Mouse (Mus musculus): ENCODE data around the gene Tha1. TPM values are rescaled to one million over a fixed set of nuclear protein-coding genes. Genes with fewer than 3 reads are reported as not detected.
A peak's percentile ranks its signal among the peaks of the same experiment; 100 is the strongest.

Tha1 gene
- polyA plus RNA-seq, 1 experiment from 2014 or later, result 3.2 TPM

DNA sequence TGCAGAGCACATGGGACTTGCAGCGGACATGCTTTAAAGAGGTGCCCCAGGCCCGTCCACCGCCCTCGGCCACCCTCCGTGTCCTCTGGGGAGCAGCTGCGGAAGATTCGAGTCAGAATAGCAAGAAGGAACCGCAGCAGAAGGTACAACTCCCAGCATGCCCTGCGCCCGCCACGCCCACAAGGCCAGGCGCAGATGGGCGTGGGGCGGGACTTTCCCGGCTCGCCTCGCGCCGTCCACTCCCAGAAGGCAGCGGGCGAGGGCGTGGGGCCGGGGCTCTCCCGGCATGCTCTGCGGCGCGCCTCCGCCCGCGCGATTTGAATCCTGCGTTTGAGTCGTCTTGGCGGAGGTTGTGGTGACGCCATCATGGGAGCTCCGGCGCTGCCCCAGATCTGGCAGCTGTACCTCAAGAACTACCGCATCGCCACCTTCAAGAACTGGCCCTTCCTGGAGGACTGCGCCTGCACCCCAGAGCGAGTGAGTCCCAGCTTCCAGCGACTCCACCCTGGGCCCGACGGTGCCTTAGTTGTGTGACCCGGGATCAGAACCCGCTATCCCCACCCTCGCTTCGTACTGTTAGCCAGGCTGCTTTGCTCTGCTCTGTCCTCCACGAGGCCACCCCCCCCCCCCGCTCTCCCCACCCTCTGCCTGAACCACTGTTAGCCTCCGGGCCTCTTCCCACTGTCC is 24.2 kb downstream of the Tha1 start, which contains the start of gene Birc5:
TSS of gene Birc5 (plus strand) at position 267 of the 687 bp plus-strand sequence.
- peak within 1 kb of the TSS; percentile 82 for H3K9ac ChIP-seq (ENCODE audit: low read length)
- peaks cover 10% of the 10 kb centered on the region; the same call in 1 of the 2 replicates for H3K36me3 ChIP-seq (ENCODE audit: control insufficient read depth, insufficient read depth, low read length)
- H3K4me2 ChIP-seq (ENCODE audit: low read depth, low read length, severe bottlenecking), result peak within 1 kb of the TSS; percentile 59
- ATAC-seq (replicated peaks; ENCODE audit: low FRiP score), result peak; percentile 93
- peak; percentile 99 for DNase-seq (ENCODE audit: low spot score)
- H3K27me3 ChIP-seq (ENCODE audit: control insufficient read depth, insufficient read depth, low read length), result no peaks in the 10 kb centered on the region
- WGBS, result under 1% methylated on average over 51 of the region's 51 CpGs
- peak within 1 kb of the TSS; percentile 76 for H3K4me3 ChIP-seq (ENCODE audit: low read depth, low read length)
- H3K27ac ChIP-seq (ENCODE audit: low read depth, low read length), result peak within 1 kb of the TSS; percentile 92
- peaks cover 5% of the 10 kb centered on the region for H3K4me1 ChIP-seq (replicated peaks; ENCODE audit: control insufficient read depth, insufficient read depth, low read length)
- H3K9me3 ChIP-seq (ENCODE audit: control insufficient read depth, low read length), result no peaks in the 10 kb centered on the region

DNA sequence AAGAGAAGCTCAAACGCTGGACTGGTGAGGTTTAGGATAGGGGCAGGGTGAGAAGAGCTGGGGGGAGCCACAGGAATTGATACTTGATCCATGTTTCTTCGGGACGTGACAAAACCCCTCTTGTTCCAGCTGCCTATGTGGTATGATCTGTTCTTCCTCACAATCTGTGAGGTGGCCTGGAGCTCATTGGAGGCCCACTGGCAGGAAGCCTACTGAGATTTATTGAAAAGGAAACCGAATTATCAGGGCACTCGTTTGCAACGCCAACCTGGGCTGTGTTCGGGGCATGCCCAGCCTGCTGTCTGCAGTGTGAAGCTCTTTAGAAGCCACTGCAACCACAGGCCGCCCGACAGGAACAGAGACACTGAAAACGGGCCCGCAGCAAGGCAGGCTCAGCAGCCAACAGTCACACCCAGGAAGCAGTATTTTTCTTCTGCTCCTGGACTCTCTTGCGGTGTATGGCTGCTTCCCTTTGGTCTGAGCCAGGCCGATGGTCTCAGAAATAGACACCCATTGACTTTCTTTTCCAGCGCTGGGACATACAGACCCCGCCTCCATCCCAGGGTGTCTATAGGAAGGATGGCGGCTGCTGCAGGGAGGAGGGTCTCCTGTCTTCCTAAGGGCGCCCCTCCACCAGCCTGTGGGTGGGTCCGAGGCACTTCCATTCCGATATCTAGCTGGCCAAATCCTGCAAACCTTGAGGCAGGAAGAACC is 24.9 kb downstream of the Tha1 start:
- H3K36me3 ChIP-seq (ENCODE audit: control insufficient read depth, insufficient read depth, low read length), result peaks cover 10% of the 10 kb centered on the region; the same call in 1 of the 2 replicates
- H3K4me3 ChIP-seq (ENCODE audit: low read depth, low read length), result peak overlapping the region; percentile 76
- WGBS, result 13% methylated on average over 19 of the region's 19 CpGs
- ATAC-seq (replicated peaks; ENCODE audit: low FRiP score) (peak; percentile 77), DNase-seq (ENCODE audit: low spot score) (peak; percentile 71)
- peak overlapping the region; percentile 78 for H3K9ac ChIP-seq (ENCODE audit: low read length)
- H3K27ac ChIP-seq (ENCODE audit: low read depth, low read length), result peak overlapping the region; percentile 92
- no peaks in the 10 kb centered on the region for H3K27me3 ChIP-seq (ENCODE audit: control insufficient read depth, insufficient read depth, low read length)
- peak overlapping the region; percentile 59 for H3K4me2 ChIP-seq (ENCODE audit: low read depth, low read length, severe bottlenecking)
- peaks cover 5% of the 10 kb centered on the region for H3K4me1 ChIP-seq (replicated peaks; ENCODE audit: control insufficient read depth, insufficient read depth, low read length)
- no peaks in the 10 kb centered on the region for H3K9me3 ChIP-seq (ENCODE audit: control insufficient read depth, low read length)

GRCm38 (mm10) chr11:117847593-117848215 is 25.6 kb downstream of the Tha1 start:
- no peaks in the 10 kb centered on the region for H3K27me3 ChIP-seq (ENCODE audit: control insufficient read depth, insufficient read depth, low read length)
- H3K4me2 ChIP-seq (ENCODE audit: low read depth, low read length, severe bottlenecking), result peak overlapping the region; percentile 59
- no peaks in the 10 kb centered on the region for H3K9me3 ChIP-seq (ENCODE audit: control insufficient read depth, low read length)
- DNase-seq (ENCODE audit: low spot score) (no peak), ATAC-seq (replicated peaks; ENCODE audit: low FRiP score) (no peak)
- H3K27ac ChIP-seq (ENCODE audit: low read depth, low read length), result peak overlapping the region; percentile 92; the same call in 1 of the 2 replicates
- peak overlapping the region; percentile 76; the same call in 1 of the 2 replicates for H3K4me3 ChIP-seq (ENCODE audit: low read depth, low read length)
- H3K36me3 ChIP-seq (ENCODE audit: control insufficient read depth, insufficient read depth, low read length), result peaks cover 3% of the 10 kb centered on the region; the same call in 1 of the 2 replicates
- whole genome bisulfite sequencing, result 82% methylated on average over 7 of the region's 7 CpGs
- H3K4me1 ChIP-seq (replicated peaks; ENCODE audit: control insufficient read depth, insufficient read depth, low read length), result peaks cover 5% of the 10 kb centered on the region
- H3K9ac ChIP-seq (ENCODE audit: low read length), result peak overlapping the region; percentile 78

GRCm38 (mm10) chr11:117846640-117847039 is 26.6 kb downstream of the Tha1 start:
- H3K27me3 ChIP-seq (ENCODE audit: control insufficient read depth, insufficient read depth, low read length), result no peaks in the 10 kb centered on the region
- no peak overlapping the region for H3K27ac ChIP-seq (ENCODE audit: low read depth, low read length)
- no peak overlapping the region for H3K4me2 ChIP-seq (ENCODE audit: low read depth, low read length, severe bottlenecking)
- no peak overlapping the region for H3K4me3 ChIP-seq (ENCODE audit: low read depth, low read length)
- peaks cover 5% of the 10 kb centered on the region for H3K4me1 ChIP-seq (replicated peaks; ENCODE audit: control insufficient read depth, insufficient read depth, low read length)
- WGBS, result 63% methylated on average over 5 of the region's 5 CpGs
- no peak for DNase-seq (ENCODE audit: low spot score)
- H3K9me3 ChIP-seq (ENCODE audit: control insufficient read depth, low read length), result no peaks in the 10 kb centered on the region
- H3K36me3 ChIP-seq (ENCODE audit: control insufficient read depth, insufficient read depth, low read length), result no peaks in the 10 kb centered on the region
- no peak overlapping the region for H3K9ac ChIP-seq (ENCODE audit: low read length)
- ATAC-seq (replicated peaks; ENCODE audit: low FRiP score), result no peak

DNA sequence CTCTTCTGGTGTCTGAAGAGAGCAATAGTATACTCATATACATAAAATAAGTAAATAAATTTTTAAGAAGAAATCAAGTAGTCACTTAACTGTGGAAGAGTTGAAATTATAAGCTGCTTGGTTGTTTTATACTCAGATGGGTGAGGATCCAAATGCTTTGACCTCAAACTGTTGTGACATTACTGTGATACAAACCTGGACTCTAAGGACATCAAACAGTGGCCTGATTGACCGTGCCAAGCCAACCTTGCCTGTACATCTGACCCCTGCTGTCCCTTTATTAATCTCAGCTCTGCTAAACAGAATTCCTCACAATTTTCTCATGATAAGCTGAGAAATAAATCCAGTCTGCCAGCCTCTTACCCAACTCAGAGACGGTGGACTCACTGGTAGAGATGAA is 27.6 kb downstream of the Tha1 start:
- Histone ChIP-seq H3K4me3 (ENCODE audit: low read depth, low read length) (no peak overlapping the region), H3K27me3 (ENCODE audit: control insufficient read depth, insufficient read depth, low read length) (no peaks in the 10 kb centered on the region), H3K36me3 (ENCODE audit: control insufficient read depth, insufficient read depth, low read length) (no peaks in the 10 kb centered on the region), H3K4me2 (ENCODE audit: low read depth, low read length, severe bottlenecking) (no peak overlapping the region), H3K9me3 (ENCODE audit: control insufficient read depth, low read length) (no peaks in the 10 kb centered on the region), H3K27ac (ENCODE audit: low read depth, low read length) (no peak overlapping the region), H3K4me1 (replicated peaks; ENCODE audit: control insufficient read depth, insufficient read depth, low read length) (peaks cover 5% of the 10 kb centered on the region), H3K9ac (ENCODE audit: low read length) (no peak overlapping the region)
- WGBS, result 82% methylated on average over 2 of the region's 2 CpGs
- DNase-seq (ENCODE audit: low spot score) (no peak), ATAC-seq (replicated peaks; ENCODE audit: low FRiP score) (no peak)

DNA sequence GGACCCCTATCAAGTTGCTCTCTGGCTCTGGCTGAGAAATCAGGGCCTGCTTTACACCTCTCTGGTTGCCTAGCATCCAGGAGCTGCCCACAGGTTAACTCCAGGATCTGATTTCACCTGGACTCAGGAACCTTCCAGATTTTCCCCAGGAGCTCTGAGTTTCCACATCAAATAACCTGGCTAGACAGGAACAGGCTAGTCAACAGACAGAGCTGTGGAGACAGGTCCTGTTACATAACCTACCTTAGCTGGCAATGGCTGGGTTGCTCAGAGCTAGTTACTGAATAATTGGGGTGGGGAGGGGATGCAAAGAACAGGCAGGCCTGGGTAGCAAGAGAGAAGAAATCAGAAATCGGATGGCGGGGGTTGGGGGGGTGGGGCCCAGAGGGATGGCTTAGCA is 28.3 kb downstream of the Tha1 start:
- ATAC-seq (replicated peaks; ENCODE audit: low FRiP score) (no peak), DNase-seq (ENCODE audit: low spot score) (no peak)
- Histone ChIP-seq H3K4me1 (replicated peaks; ENCODE audit: control insufficient read depth, insufficient read depth, low read length) (no peaks in the 10 kb centered on the region; the same call in 1 of the 2 replicates), H3K9ac (ENCODE audit: low read length) (no peak overlapping the region), H3K4me3 (ENCODE audit: low read depth, low read length) (no peak overlapping the region), H3K27me3 (ENCODE audit: control insufficient read depth, insufficient read depth, low read length) (no peaks in the 10 kb centered on the region), H3K4me2 (ENCODE audit: low read depth, low read length, severe bottlenecking) (no peak overlapping the region), H3K9me3 (ENCODE audit: control insufficient read depth, low read length) (no peaks in the 10 kb centered on the region), H3K36me3 (ENCODE audit: control insufficient read depth, insufficient read depth, low read length) (no peaks in the 10 kb centered on the region), H3K27ac (ENCODE audit: low read depth, low read length) (no peak overlapping the region)
- 81% methylated on average over 2 of the region's 2 CpGs for WGBS

- H3K4me2 ChIP-seq (ENCODE audit: low read depth, low read length, severe bottlenecking), result no peak overlapping the region
- no peak overlapping the region for H3K4me3 ChIP-seq (ENCODE audit: low read depth, low read length)
- DNase-seq (ENCODE audit: low spot score) (no peak), ATAC-seq (replicated peaks; ENCODE audit: low FRiP score) (no peak)
- H3K27me3 ChIP-seq (ENCODE audit: control insufficient read depth, insufficient read depth, low read length), result no peaks in the 10 kb centered on the region
- H3K36me3 ChIP-seq (ENCODE audit: control insufficient read depth, insufficient read depth, low read length), result no peaks in the 10 kb centered on the region
- no peaks in the 10 kb centered on the region; the same call in 1 of the 2 replicates for H3K4me1 ChIP-seq (replicated peaks; ENCODE audit: control insufficient read depth, insufficient read depth, low read length)
- no peaks in the 10 kb centered on the region for H3K9me3 ChIP-seq (ENCODE audit: control insufficient read depth, low read length)
- WGBS, result 88% methylated on average over 2 of the region's 2 CpGs
- no peak overlapping the region for H3K27ac ChIP-seq (ENCODE audit: low read depth, low read length)
- H3K9ac ChIP-seq (ENCODE audit: low read length), result no peak overlapping the region
Observed at GRCm38 (mm10) chr11:117843434-117843833, 29.8 kb downstream of the Tha1 start.

DNA sequence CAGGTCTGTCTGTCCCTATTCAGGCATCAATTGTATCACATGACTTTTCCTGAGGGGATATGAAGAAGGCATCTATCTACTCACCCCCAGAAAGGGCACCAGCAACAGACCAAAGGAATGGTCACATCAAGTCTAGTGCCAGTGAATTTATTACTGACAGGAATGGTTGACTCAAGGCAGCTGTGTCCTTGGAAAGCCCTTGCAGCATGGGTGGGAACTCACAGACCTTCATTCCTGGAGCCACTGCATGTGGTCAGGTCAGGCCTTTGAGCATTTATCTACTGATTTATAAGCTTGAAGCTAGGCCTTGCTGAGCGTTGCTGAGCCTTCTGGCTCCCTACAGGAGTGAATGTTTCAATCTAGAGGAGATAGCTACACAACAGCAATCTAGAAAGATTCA is 32.4 kb downstream of the Tha1 start:
- WGBS, result 63% methylated on average over 1 of the region's 1 CpGs
- no peaks in the 10 kb centered on the region for H3K9me3 ChIP-seq (ENCODE audit: control insufficient read depth, low read length)
- no peak for ATAC-seq (replicated peaks; ENCODE audit: low FRiP score)

More for the DNA sequence above, 32.4 kb downstream of the Tha1 start:
- Histone ChIP-seq H3K9ac (ENCODE audit: low read length) (no peak overlapping the region), H3K4me1 (replicated peaks; ENCODE audit: control insufficient read depth, insufficient read depth, low read length) (no peaks in the 10 kb centered on the region), H3K27me3 (ENCODE audit: control insufficient read depth, insufficient read depth, low read length) (no peaks in the 10 kb centered on the region), H3K27ac (ENCODE audit: low read depth, low read length) (no peak overlapping the region), H3K4me2 (ENCODE audit: low read depth, low read length, severe bottlenecking) (no peak overlapping the region), H3K36me3 (ENCODE audit: control insufficient read depth, insufficient read depth, low read length) (no peaks in the 10 kb centered on the region), H3K4me3 (ENCODE audit: low read depth, low read length) (no peak overlapping the region)
- no peak for DNase-seq (ENCODE audit: low spot score)

Measured in forebrain, embryonic 11.5 days (tissue).